Comparison of ENCODE assay signal across 17 mouse cellular contexts in the genomic region with DNA sequence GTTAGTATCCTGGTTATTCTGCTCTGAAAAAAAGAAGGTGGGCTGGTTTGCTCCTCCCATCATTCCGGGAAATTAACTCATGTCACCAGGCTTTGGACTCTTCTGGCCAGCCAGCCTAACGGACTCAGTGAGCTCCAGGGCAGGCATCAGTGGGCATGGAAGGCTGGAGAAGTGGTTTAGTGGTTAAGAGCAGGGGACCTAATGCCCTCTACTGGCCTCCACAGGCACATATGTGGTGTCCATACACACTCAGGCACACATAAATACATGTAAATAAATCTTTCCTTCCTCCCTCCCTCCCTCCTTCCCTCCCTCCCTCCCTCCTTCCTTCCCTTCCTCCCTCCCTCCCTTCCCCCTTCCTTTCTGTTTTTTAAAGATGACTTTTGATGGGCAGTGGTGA. TPM values are rescaled to one million over a fixed set of nuclear protein-coding genes. Genes with fewer than 3 reads are reported as not detected.
DNase-seq lines count a peak whose midpoint lies in the region; ATAC-seq and TF ChIP-seq lines count a peak whose summit lies in the region.
"Had no signal": no experiment of that assay in that cellular context is flagged by ENCODE, and none has a peak within 500 bp of the region (broad histone marks: within the 10 kb centered on the region; RNA-seq: fewer than 3 reads in every experiment).

No protein-coding gene starts in this region.

- no peaks in the 10 kb centered on the region for H3K36me3 ChIP-seq in intestine, postnatal 0 days (ENCODE audit: control insufficient read depth, insufficient read depth)
- no peaks in the 10 kb centered on the region for H3K36me3 ChIP-seq in intestine, embryonic 16.5 days (ENCODE audit: control insufficient read depth, insufficient read depth, low read length)
- no peaks in the 10 kb centered on the region for H3K36me3 ChIP-seq in liver, embryonic 13.5 days
- H3K36me3 ChIP-seq: neural tube, embryonic 15.5 days had no signal

- no peaks in the 10 kb centered on the region for H3K9me3 ChIP-seq in intestine, postnatal 0 days (ENCODE audit: control insufficient read depth)
- no peaks in the 10 kb centered on the region for H3K9me3 ChIP-seq in intestine, embryonic 16.5 days (ENCODE audit: control insufficient read depth, low read length)
- H3K9me3 ChIP-seq in liver, embryonic 13.5 days (replicated peaks), result no peaks in the 10 kb centered on the region
- H3K9me3 ChIP-seq: neural tube, embryonic 15.5 days had no signal

- no peak overlapping the region for H3K27ac ChIP-seq in cerebellum, adult 2 months (ENCODE audit: insufficient read depth, low read length)
- H3K27ac ChIP-seq in intestine, postnatal 0 days (ENCODE audit: low read depth, low read length), result no peak overlapping the region
- no peak overlapping the region for H3K27ac ChIP-seq in intestine, embryonic 16.5 days (ENCODE audit: low read length)
- no peak overlapping the region for H3K27ac ChIP-seq in liver, embryonic 13.5 days
- H3K27ac ChIP-seq: neural tube, embryonic 15.5 days had no signal

- H3K27me3 ChIP-seq in cerebellum, adult 2 months (ENCODE audit: control insufficient read depth, insufficient read depth, low read length), result no peaks in the 10 kb centered on the region
- peaks cover 10% of the 10 kb centered on the region for H3K27me3 ChIP-seq in intestine, postnatal 0 days (replicated peaks; ENCODE audit: control insufficient read depth, insufficient read depth, low read length)
- no peaks in the 10 kb centered on the region for H3K27me3 ChIP-seq in intestine, embryonic 16.5 days (replicated peaks; ENCODE audit: control insufficient read depth, insufficient read depth, low read length)
- 0 out of 2 replicates have a peak, but pooled peaks cover 6% of the 10 kb centered on the region for H3K27me3 ChIP-seq in liver, embryonic 13.5 days
- H3K27me3 ChIP-seq: neural tube, embryonic 15.5 days had no signal

- no peak for ATAC-seq in intestine, postnatal 0 days
- no peak for ATAC-seq in intestine, embryonic 16.5 days
- no peak for ATAC-seq in liver, embryonic 13.5 days (ENCODE audit: low read depth)
- no peak for ATAC-seq in cerebellum, adult (ENCODE audit: insufficient number of reproducible peaks, low FRiP score, low TSS enrichment)

- no peak overlapping the region for H3K4me2 ChIP-seq in intestine, postnatal 0 days (replicated peaks; ENCODE audit: low read depth)
- H3K4me2 ChIP-seq in intestine, embryonic 16.5 days (ENCODE audit: low read depth, low read length), result no peak overlapping the region
- H3K4me2 ChIP-seq in liver, embryonic 13.5 days, result peak overlapping the region; percentile 38
- H3K4me2 ChIP-seq: heart, embryonic 11.5 days; lung, embryonic 14.5 days; neural tube, embryonic 15.5 days had no signal

- 22% methylated on average over 2 of the region's 2 CpGs for WGBS in cerebellum, adult 2 months
- WGBS in intestine, postnatal 0 days, result 65% methylated on average over 2 of the region's 2 CpGs
- WGBS in intestine, embryonic 16.5 days, result 64% methylated on average over 2 of the region's 2 CpGs
- 43% methylated on average over 2 of the region's 2 CpGs for WGBS in liver, embryonic 13.5 days (ENCODE audit: insufficient replicate concordance)

- no peak overlapping the region for H3K9ac ChIP-seq in intestine, postnatal 0 days (ENCODE audit: low read depth, low read length)
- no peak overlapping the region for H3K9ac ChIP-seq in intestine, embryonic 16.5 days (ENCODE audit: low read depth, low read length)
- H3K9ac ChIP-seq in liver, embryonic 13.5 days, result no peak overlapping the region
- H3K9ac ChIP-seq: lung, embryonic 14.5 days; neural tube, embryonic 15.5 days had no signal

- peak; percentile 27; the same call in 1 of the 2 replicates for TF ChIP-seq CTCF in cerebellum, adult 2 months (IDR thresholded peaks at IDR 0.05; ENCODE audit: borderline replicate concordance, insufficient read depth, low read depth, low read length)
- TF ChIP-seq CTCF in intestine, postnatal 0 days (IDR thresholded peaks at IDR 0.05; ENCODE audit: low read depth), result peak; percentile 39

- no peak for TF ChIP-seq POLR2A in cerebellum, adult 2 months (IDR thresholded peaks at IDR 0.05; ENCODE audit: borderline replicate concordance, insufficient read depth, low read length)

- DNase-seq in cerebellum, adult 2 months, result no peak
- no peak for DNase-seq in cerebellum, adult 9-10 months
- DNase-seq in 416B (ENCODE audit: low read depth), result peak; percentile 72
- no peak for DNase-seq in liver, embryonic 13.5 days
- DNase-seq in ovary, postnatal 10 days (ENCODE audit: low spot score), result no peak
- DNase-seq: cerebellum, adult 18-20 months; gastrocnemius, postnatal 25 days; heart, postnatal 4 days; kidney, postnatal 14 days; layer of hippocampus, adult 9-11 months; lung, embryonic 14.5 days; thymus, postnatal 4 days had no signal

- H3K4me1 ChIP-seq in cerebellum, adult 2 months (ENCODE audit: control insufficient read depth, insufficient read depth, low read length), result no peaks in the 10 kb centered on the region
- no peaks in the 10 kb centered on the region for H3K4me1 ChIP-seq in intestine, postnatal 0 days (replicated peaks; ENCODE audit: control insufficient read depth, insufficient read depth, low read length)
- 0 out of 2 replicates have a peak, but pooled peaks cover 3% of the 10 kb centered on the region for H3K4me1 ChIP-seq in intestine, embryonic 16.5 days (ENCODE audit: control insufficient read depth, insufficient read depth, low read length)
- peaks cover 32% of the 10 kb centered on the region for H3K4me1 ChIP-seq in liver, embryonic 13.5 days (replicated peaks)

- no peak overlapping the region for H3K4me3 ChIP-seq in cerebellum, adult 2 months (replicated peaks; ENCODE audit: insufficient read depth, low read depth, low read length)
- H3K4me3 ChIP-seq in intestine, postnatal 0 days (ENCODE audit: low read depth, low read length), result no peak overlapping the region
- H3K4me3 ChIP-seq in intestine, embryonic 16.5 days (ENCODE audit: low read length), result no peak overlapping the region
- H3K4me3 ChIP-seq in liver, embryonic 13.5 days (replicated peaks), result no peak overlapping the region
- H3K4me3 ChIP-seq: neural tube, embryonic 15.5 days had no signal

RNA-seq across cellular contexts. Expression of a gene that starts 3.7 kb away (rescaled TPM):
- 45.4 and 50.6 TPM in 2 replicates for polyA plus RNA-seq in cerebellum, adult 2 months (2012; rRNA removed)
- 65.5 and 70.2 TPM in 2 replicates for polyA plus RNA-seq in intestine, postnatal 0 days (2015; fragmentation: Nextera tagmentation; extraction: Ambion mirVana)
- polyA plus RNA-seq in intestine, embryonic 16.5 days (2015; fragmentation: Nextera tagmentation; extraction: Ambion mirVana), result 102 and 104 TPM in 2 replicates
- polyA plus RNA-seq in liver, embryonic 13.5 days (2015; fragmentation: Nextera tagmentation; extraction: Ambion mirVana), result 28.9 and 38.5 TPM in 2 replicates

RNA-seq across cellular contexts. Expression of a gene that starts 47.9 kb away (rescaled TPM):
- 86.2 and 86.7 TPM in 2 replicates for polyA plus RNA-seq in cerebellum, adult 2 months (2012; rRNA removed)
- polyA plus RNA-seq in intestine, postnatal 0 days (2015; fragmentation: Nextera tagmentation; extraction: Ambion mirVana), result 10.0 and 10.9 TPM in 2 replicates
- 10.7 and 16.2 TPM in 2 replicates for polyA plus RNA-seq in intestine, embryonic 16.5 days (2015; fragmentation: Nextera tagmentation; extraction: Ambion mirVana)
- 0.59 and 0.62 TPM in 2 replicates for polyA plus RNA-seq in liver, embryonic 13.5 days (2015; fragmentation: Nextera tagmentation; extraction: Ambion mirVana)
